Comparison of ENCODE assay signal across 8 mouse cellular contexts in the genomic region with DNA sequence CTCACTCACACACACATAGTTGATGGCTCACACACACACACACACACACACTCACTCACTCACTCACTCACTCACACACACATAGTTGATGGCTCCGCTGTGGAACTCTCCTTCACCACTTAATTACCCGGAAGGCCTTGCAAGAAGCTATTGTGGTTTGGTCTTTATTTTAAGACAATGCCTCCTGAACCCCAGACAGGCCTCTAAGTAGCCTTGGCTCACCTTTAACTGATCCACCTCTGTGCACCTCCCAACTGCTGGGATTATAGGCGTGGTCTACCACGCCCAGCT. TPM values are rescaled to one million over a fixed set of nuclear protein-coding genes. Genes with fewer than 3 reads are reported as not detected.
DNase-seq lines count a peak whose midpoint lies in the region; ATAC-seq and TF ChIP-seq lines count a peak whose summit lies in the region.

No protein-coding gene starts in this region.

- WGBS in forebrain, embryonic 12.5 days, result 18% methylated on average over 4 of the region's 4 CpGs
- 28% methylated on average over 4 of the region's 4 CpGs for WGBS in liver, embryonic 11.5 days
- 22% methylated on average over 4 of the region's 4 CpGs for WGBS in stomach, postnatal 0 days

- no peaks in the 10 kb centered on the region for H3K36me3 ChIP-seq in forebrain, embryonic 12.5 days (replicated peaks)
- H3K36me3 ChIP-seq in liver, embryonic 11.5 days (ENCODE audit: control insufficient read depth, insufficient read depth, low read length), result no peaks in the 10 kb centered on the region
- no peaks in the 10 kb centered on the region for H3K36me3 ChIP-seq in stomach, postnatal 0 days (ENCODE audit: control insufficient read depth, insufficient read depth, low read length)

- H3K9me3 ChIP-seq in forebrain, embryonic 12.5 days, result no peaks in the 10 kb centered on the region
- H3K9me3 ChIP-seq in liver, embryonic 11.5 days (ENCODE audit: control insufficient read depth, low read length), result no peaks in the 10 kb centered on the region
- H3K9me3 ChIP-seq in stomach, postnatal 0 days (ENCODE audit: control insufficient read depth, low read length), result no peaks in the 10 kb centered on the region

- TF ChIP-seq CTCF in stomach, postnatal 0 days (IDR thresholded peaks at IDR 0.05; ENCODE audit: low read depth), result no peak

- 0 out of 2 replicates have a peak overlapping the region, but pooled peaks have one; percentile 5 for H3K27ac ChIP-seq in forebrain, embryonic 12.5 days
- no peak overlapping the region for H3K27ac ChIP-seq in liver, embryonic 11.5 days (ENCODE audit: low read depth, low read length)
- H3K27ac ChIP-seq in stomach, postnatal 0 days (replicated peaks), result no peak overlapping the region

- TF ChIP-seq EP300 in stomach, postnatal 0 days (optimal IDR thresholded peaks at IDR 0.05), result no peak

- peak overlapping the region; percentile 55 for H3K9ac ChIP-seq in forebrain, embryonic 12.5 days
- H3K9ac ChIP-seq in liver, embryonic 11.5 days (ENCODE audit: low read depth, low read length), result peak overlapping the region; percentile 72
- no peak overlapping the region; the same call in 1 of the 2 replicates for H3K9ac ChIP-seq in stomach, postnatal 0 days (ENCODE audit: low read length)

- peaks cover 49% of the 10 kb centered on the region for H3K27me3 ChIP-seq in forebrain, embryonic 12.5 days
- peaks cover 14% of the 10 kb centered on the region for H3K27me3 ChIP-seq in liver, embryonic 11.5 days (replicated peaks; ENCODE audit: control insufficient read depth, insufficient read depth, low read length)
- no peaks in the 10 kb centered on the region for H3K27me3 ChIP-seq in stomach, postnatal 0 days (ENCODE audit: control insufficient read depth, insufficient read depth, low read length)

- DNase-seq in thymus, postnatal 0 days (ENCODE audit: low spot score), result peak; percentile 22
- no peak for DNase-seq in thymus, postnatal 25 days
- DNase-seq in liver, embryonic 11.5 days (ENCODE audit: low spot score), result no peak
- no peak for DNase-seq in stomach, postnatal 0 days (ENCODE audit: low spot score)
- no peak for DNase-seq in left cerebral cortex, adult 9 months (ENCODE audit: low spot score in 2 of 2)
- DNase-seq in lung, postnatal 25 days (ENCODE audit: low spot score), result no peak

- peak; percentile 7; the same call in 1 of the 2 replicates for ATAC-seq in forebrain, embryonic 12.5 days (ENCODE audit: low FRiP score)
- no peak for ATAC-seq in liver, embryonic 11.5 days (replicated peaks; ENCODE audit: low FRiP score)
- ATAC-seq in stomach, postnatal 0 days (ENCODE audit: low FRiP score, low TSS enrichment), result no peak; the same call in 1 of the 2 replicates
- no peak for ATAC-seq in frontal cortex, adult (ENCODE audit: low TSS enrichment)

- peaks cover 17% of the 10 kb centered on the region for H3K4me1 ChIP-seq in forebrain, embryonic 12.5 days
- peaks cover 20% of the 10 kb centered on the region for H3K4me1 ChIP-seq in liver, embryonic 11.5 days (replicated peaks; ENCODE audit: control insufficient read depth, insufficient read depth, low read length)
- H3K4me1 ChIP-seq in stomach, postnatal 0 days (replicated peaks; ENCODE audit: control insufficient read depth, insufficient read depth), result 0 out of 2 replicates have a peak, but pooled peaks cover 3% of the 10 kb centered on the region

- peak overlapping the region; percentile 99 for H3K4me2 ChIP-seq in forebrain, embryonic 12.5 days
- peak overlapping the region; percentile 97 for H3K4me2 ChIP-seq in liver, embryonic 11.5 days
- H3K4me2 ChIP-seq in stomach, postnatal 0 days (replicated peaks; ENCODE audit: low read depth), result peak overlapping the region; percentile 95

- H3K4me3 ChIP-seq in forebrain, embryonic 12.5 days (replicated peaks), result peak overlapping the region; percentile 64
- peak overlapping the region; percentile 88 for H3K4me3 ChIP-seq in liver, embryonic 11.5 days (ENCODE audit: low read depth, low read length)
- peak overlapping the region; percentile 68 for H3K4me3 ChIP-seq in stomach, postnatal 0 days (ENCODE audit: low read depth, low read length)

RNA-seq across cellular contexts. Expression of a gene that starts 0.8 kb away (rescaled TPM):
- polyA plus RNA-seq in thymus, postnatal 0 days (2015; fragmentation: Nextera tagmentation; extraction: Ambion mirVana), result 2.2 and 2.5 TPM in 2 replicates
- 5.6 and 6.2 TPM in 2 replicates for polyA plus RNA-seq in forebrain, embryonic 12.5 days (2016; fragmentation: Nextera tagmentation; extraction: Ambion mirVana)
- polyA plus RNA-seq in liver, embryonic 11.5 days (2014; fragmentation: Nextera tagmentation; extraction: Ambion mirVana), result 10.5 and 11.3 TPM in 2 replicates
- 2.5 and 2.8 TPM in 2 replicates for polyA plus RNA-seq in stomach, postnatal 0 days (2015; fragmentation: Nextera tagmentation; extraction: Ambion mirVana)
